Mouse (Mus musculus) erythroid progenitor cell, adult 5-6 weeks (primary cell): ENCODE measurements around the gene Pik3ip1. TPM values are rescaled to one million over a fixed set of nuclear protein-coding genes. Genes with fewer than 3 reads are reported as not detected.

ENCODE experiments used
- ATAC-seq: replicated peaks from 2 replicates; pipeline ENCODE4 v1.8.0; 2016; ENCODE audit warnings: moderate number of reproducible peaks, mild to moderate bottlenecking, moderate TSS enrichment, inconsistent platforms; ENCODE audit not compliant: poor library complexity, low FRiP score, severe bottlenecking
- total RNA-seq, 2 experiments: library from RNA; stranded (forward) in 1 of 2; stranded (reverse) in 1 of 2; fragments of 150-400 nt in 1 of 2; fragments of 186-747, 209-891 nt in 1 of 2; gene quantifications; 2 replicates each; pipeline versions ENCODE4 v1.2.3 to v1.2.4; 2015 to 2017; ENCODE audit warnings: low replicate concordance in 2 of 2

Pik3ip1 gene
- total RNA-seq, 2 experiments from 2014 or later = 2.1 to 20.2 TPM

GRCm38 (mm10) chr11:3370928-3371598 is 40.9 kb downstream of the Pik3ip1 start:
- peak; percentile 64 for ATAC-seq

- ATAC-seq = peak; percentile 13; the same call in 1 of the 2 replicates
Observed at GRCm38 (mm10) chr11:3371599-3372295, 41.5 kb downstream of the Pik3ip1 start.

GRCm38 (mm10) chr11:3373591-3374292 is 43.5 kb downstream of the Pik3ip1 start:
- no peak for ATAC-seq

- no peak for ATAC-seq
Observed at GRCm38 (mm10) chr11:3374293-3374645, 44.1 kb downstream of the Pik3ip1 start.

GRCm38 (mm10) chr11:3374741-3375140 is 44.5 kb downstream of the Pik3ip1 start:
- ATAC-seq = no peak

GRCm38 (mm10) chr11:3379427-3379826 is 49.2 kb downstream of the Pik3ip1 start:
- no peak for ATAC-seq

GRCm38 (mm10) chr11:3381148-3381814 is 51.1 kb downstream of the Pik3ip1 start:
- no peak for ATAC-seq

- ATAC-seq = no peak
Observed at GRCm38 (mm10) chr11:3382602-3383594, 52.7 kb downstream of the Pik3ip1 start.

GRCm38 (mm10) chr11:3386941-3387368 is 56.8 kb downstream of the Pik3ip1 start:
- peak; percentile 92 for ATAC-seq

GRCm38 (mm10) chr11:3387482-3388196 is 57.4 kb downstream of the Pik3ip1 start:
- ATAC-seq = no peak

- no peak for ATAC-seq
Observed at GRCm38 (mm10) chr11:3389996-3390395, 59.8 kb downstream of the Pik3ip1 start.

GRCm38 (mm10) chr11:3390789-3391188 is 60.6 kb downstream of the Pik3ip1 start:
- no peak for ATAC-seq

- ATAC-seq = no peak
Observed at GRCm38 (mm10) chr11:3392526-3392925, 62.3 kb downstream of the Pik3ip1 start.

Other genes with a start within 250 kb of the Pik3ip1 start
- 0.42 and 0.72 TPM in 2 replicates for gene Sfi1, start 136.9 kb upstream of the Pik3ip1 start, total RNA-seq (2015; ENCODE audit: low replicate concordance)
- 1.1 and 18.9 TPM in 2 replicates for gene Sfi1, start 136.9 kb upstream of the Pik3ip1 start, total RNA-seq (2017; ENCODE audit: low replicate concordance)
- gene Eif4enif1, start 128.0 kb upstream of the Pik3ip1 start, total RNA-seq (2015; ENCODE audit: low replicate concordance) = 111 and 147 TPM in 2 replicates
- 127 and 128 TPM in 2 replicates for gene Eif4enif1, start 128.0 kb upstream of the Pik3ip1 start, total RNA-seq (2017; ENCODE audit: low replicate concordance)
- gene Drg1, start 64.0 kb upstream of the Pik3ip1 start, total RNA-seq (2015; ENCODE audit: low replicate concordance) = 130 and 148 TPM in 2 replicates
- 91.5 and 154 TPM in 2 replicates for gene Drg1, start 64.0 kb upstream of the Pik3ip1 start, total RNA-seq (2017; ENCODE audit: low replicate concordance)
- 14.1 and 17.6 TPM in 2 replicates for gene Patz1, start 41.5 kb upstream of the Pik3ip1 start, total RNA-seq (2015; ENCODE audit: low replicate concordance)
- gene Patz1, start 41.5 kb upstream of the Pik3ip1 start, total RNA-seq (2017; ENCODE audit: low replicate concordance) = 18.2 and 31.6 TPM in 2 replicates
- 5.0 and 12.6 TPM in 2 replicates for gene Limk2, start 78.8 kb downstream of the Pik3ip1 start, total RNA-seq (2015; ENCODE audit: low replicate concordance)
- gene Limk2, start 78.8 kb downstream of the Pik3ip1 start, total RNA-seq (2017; ENCODE audit: low replicate concordance) = 9.1 and 16.8 TPM in 2 replicates
- 0.72 and 3.4 TPM in 2 replicates for gene Rnf185, start 122.0 kb downstream of the Pik3ip1 start, total RNA-seq (2015; ENCODE audit: low replicate concordance)
- gene Rnf185, start 122.0 kb downstream of the Pik3ip1 start, total RNA-seq (2017; ENCODE audit: low replicate concordance) = 0.23 and 0.77 TPM in 2 replicates
- gene Pla2g3, start 157.9 kb downstream of the Pik3ip1 start, total RNA-seq (2015; ENCODE audit: low replicate concordance) = not detected in 2 replicates
- not detected in 2 replicates for gene Pla2g3, start 157.9 kb downstream of the Pik3ip1 start, total RNA-seq (2017; ENCODE audit: low replicate concordance)
- 1.3 TPM in 1 of 2 replicates, not detected in the other for gene Inpp5j, start 174.4 kb downstream of the Pik3ip1 start, total RNA-seq (2015; ENCODE audit: low replicate concordance)
- gene Inpp5j, start 174.4 kb downstream of the Pik3ip1 start, total RNA-seq (2017; ENCODE audit: low replicate concordance) = not detected in 2 replicates
- 1.8 TPM in 1 of 2 replicates, not detected in the other for gene Selenom, start 184.3 kb downstream of the Pik3ip1 start, total RNA-seq (2015; ENCODE audit: low replicate concordance)
- 3.3 TPM in 1 of 2 replicates, not detected in the other for gene Selenom, start 184.3 kb downstream of the Pik3ip1 start, total RNA-seq (2017; ENCODE audit: low replicate concordance)
- 6.1 TPM in 1 of 2 replicates, not detected in the other for gene Smtn, start 210.2 kb downstream of the Pik3ip1 start, total RNA-seq (2015; ENCODE audit: low replicate concordance)
- gene Smtn, start 210.2 kb downstream of the Pik3ip1 start, total RNA-seq (2017; ENCODE audit: low replicate concordance) = 0.39 and 2.9 TPM in 2 replicates